Mouse (Mus musculus) MEL (cell line): ENCODE data around the gene Filip1l. TPM values are rescaled to one million over a fixed set of nuclear protein-coding genes. Genes with fewer than 3 reads are reported as not detected.

Experiments
- DNase-seq: peaks from one replicate; pipeline ENCODE4 v3.0.0; 2011; ENCODE audit warnings: low read depth, low spot score
- H3K27ac ChIP-seq: 2 replicates; pipeline ENCODE4 v1.5.1; 2012; ENCODE audit warnings: low read depth, mild to moderate bottlenecking, control low read depth, low read length, moderate library complexity; ENCODE audit not compliant: control insufficient read depth
- H3K27me3 ChIP-seq, 2 experiments: fragments of 150-350 bp in 1 of 2; sonication (generic) in 1 of 2; 2 replicates each; pipeline ENCODE4 v1.6.1; 2012; ENCODE audit warnings: low read length in 2 of 2, mild to moderate bottlenecking in 2 of 2, improper control_type of control experiment in 1 of 2, moderate library complexity in 1 of 2; ENCODE audit not compliant: insufficient read depth in 2 of 2, control insufficient read depth in 1 of 2
- H3K36me3 ChIP-seq, 2 experiments: 2 replicates each; pipeline ENCODE4 v1.6.1; 2012 to 2014; ENCODE audit warnings: low read length in 2 of 2, improper control_type of control experiment in 1 of 2, inconsistent platforms in 1 of 2, mild to moderate bottlenecking in 1 of 2; ENCODE audit not compliant: insufficient read depth in 2 of 2, control insufficient read depth in 1 of 2
- H3K4me1 ChIP-seq, 2 experiments: fragments of 150-350 bp in 1 of 2; sonication (generic) in 1 of 2; 2 replicates each; pipeline ENCODE4 v1.6.1; 2012; ENCODE audit warnings: low read length in 2 of 2, improper control_type of control experiment in 1 of 2, mild to moderate bottlenecking in 1 of 2; ENCODE audit not compliant: insufficient read depth in 2 of 2, control insufficient read depth in 1 of 2
- H3K4me3 ChIP-seq, 2 experiments: fragments of 150-350 bp in 1 of 2; sonication (generic) in 1 of 2; 2 replicates each; pipeline ENCODE4 v1.5.1; 2012; ENCODE audit warnings: low read depth in 2 of 2, low read length in 2 of 2, mild to moderate bottlenecking in 2 of 2, moderate library complexity in 2 of 2, control low read depth in 1 of 2, improper control_type of control experiment in 1 of 2; ENCODE audit not compliant: control insufficient read depth in 1 of 2, insufficient read depth in 1 of 2
- H3K79me2 ChIP-seq: 2 replicates; pipeline ENCODE4 v1.6.1; 2012; ENCODE audit warnings: mild to moderate bottlenecking, low read length, moderate library complexity; ENCODE audit not compliant: control insufficient read depth, poor library complexity, insufficient read depth
- H3K9ac ChIP-seq: 2 replicates; pipeline ENCODE4 v1.6.1; 2012; ENCODE audit warnings: low read depth, mild to moderate bottlenecking, control low read depth, low read length, moderate library complexity; ENCODE audit not compliant: control insufficient read depth, poor library complexity, severe bottlenecking
- H3K9me3 ChIP-seq: fragments of 150-350 bp; sonication (generic); replicated peaks from 2 replicates; pipeline ENCODE4 v1.6.1; 2012; ENCODE audit warnings: mild to moderate bottlenecking, low read length, improper control_type of control experiment, moderate library complexity; ENCODE audit not compliant: insufficient read depth
- CTCF ChIP-seq, 3 experiments: IDR thresholded peaks in 2 of 3; conservative IDR thresholded peaks in 1 of 3; 2 replicates each; pipeline ENCODE4 v1.5.1; 2011 to 2012; ENCODE audit warnings: low read length in 3 of 3, low read depth in 2 of 3, mild to moderate bottlenecking in 2 of 3, improper control_type of control experiment in 1 of 3, inconsistent platforms in 1 of 3, mixed read lengths in 1 of 3, moderate library complexity in 1 of 3; ENCODE audit not compliant: control insufficient read depth in 1 of 3, insufficient read depth in 1 of 3, poor library complexity in 1 of 3, severe bottlenecking in 1 of 3
- EP300 ChIP-seq, 2 experiments: IDR thresholded peaks; 2 replicates each; pipeline ENCODE4 v1.6.1; 2011; ENCODE audit warnings: improper control_type of control experiment in 2 of 2, low read length in 2 of 2, low read depth in 1 of 2, mild to moderate bottlenecking in 1 of 2
- GABPA ChIP-seq: IDR thresholded peaks from 2 replicates; pipeline ENCODE4 v1.6.1; 2012; ENCODE audit warnings: low read depth, mild to moderate bottlenecking, inconsistent platforms, low read length, improper control_type of control experiment, moderate library complexity
- JUND ChIP-seq: IDR thresholded peaks from 2 replicates; pipeline ENCODE4 v1.6.1; 2011; ENCODE audit warnings: low read depth, mild to moderate bottlenecking, improper control_type of control experiment, low read length
- KAT2A ChIP-seq: conservative IDR thresholded peaks from 2 replicates; pipeline ENCODE4 v1.6.1; 2012; ENCODE audit warnings: low read depth, low read length, improper control_type of control experiment, inconsistent platforms
- MAFK ChIP-seq: IDR thresholded peaks from 2 replicates; pipeline ENCODE4 v1.6.1; 2011; ENCODE audit warnings: low read depth, mild to moderate bottlenecking, low read length, improper control_type of control experiment, borderline replicate concordance
- MEF2A ChIP-seq: IDR thresholded peaks from 2 replicates; pipeline ENCODE4 v1.6.1; 2014; ENCODE audit warnings: low read depth, mild to moderate bottlenecking, inconsistent platforms, low read length, improper control_type of control experiment; ENCODE audit not compliant: poor library complexity, insufficient replicate concordance, severe bottlenecking; ENCODE audit errors: extremely low read depth
- MXI1 ChIP-seq: IDR thresholded peaks from 2 replicates; pipeline ENCODE4 v1.6.1; 2011; ENCODE audit warnings: mild to moderate bottlenecking, low read depth, low read length, improper control_type of control experiment
- MYB ChIP-seq: IDR thresholded peaks from 2 replicates; pipeline ENCODE4 v1.6.1; 2011; ENCODE audit warnings: mild to moderate bottlenecking, low read depth, low read length, improper control_type of control experiment
- NRF1 ChIP-seq: IDR thresholded peaks from 2 replicates; pipeline ENCODE4 v1.6.1; 2014; ENCODE audit warnings: low read depth, mild to moderate bottlenecking, inconsistent platforms, low read length, improper control_type of control experiment, moderate library complexity; ENCODE audit not compliant: poor library complexity, insufficient read depth, severe bottlenecking
- POLR2AphosphoS2 ChIP-seq: IDR thresholded peaks from 2 replicates; pipeline ENCODE4 v1.6.1; 2011; ENCODE audit warnings: low read length, improper control_type of control experiment
- RAD21 ChIP-seq: IDR thresholded peaks from 2 replicates; pipeline ENCODE4 v1.6.1; 2011; ENCODE audit warnings: mild to moderate bottlenecking, low read depth, low read length, improper control_type of control experiment
- USF1 ChIP-seq: IDR thresholded peaks from 2 replicates; pipeline ENCODE4 v1.6.1; 2014; ENCODE audit warnings: low read depth, mild to moderate bottlenecking, inconsistent platforms, low read length, improper control_type of control experiment, moderate library complexity
- USF2 ChIP-seq, 2 experiments: IDR thresholded peaks; 2 replicates each; pipeline ENCODE4 v1.6.1; 2011 to 2012; ENCODE audit warnings: improper control_type of control experiment in 2 of 2, low read length in 2 of 2, borderline replicate concordance in 1 of 2, inconsistent platforms in 1 of 2, low read depth in 1 of 2, mild to moderate bottlenecking in 1 of 2; ENCODE audit not compliant: insufficient read depth in 1 of 2
- ZC3H11A ChIP-seq: IDR thresholded peaks from 2 replicates; pipeline ENCODE4 v1.6.1; 2012; ENCODE audit warnings: low read depth, mild to moderate bottlenecking, inconsistent platforms, low read length, improper control_type of control experiment
- ZKSCAN1 ChIP-seq: IDR thresholded peaks from 2 replicates; pipeline ENCODE4 v1.6.1; 2012; ENCODE audit warnings: low read depth, mild to moderate bottlenecking, inconsistent platforms, low read length, improper control_type of control experiment, moderate library complexity
- ZMIZ1 ChIP-seq: IDR thresholded peaks from 2 replicates; pipeline ENCODE4 v1.6.1; 2012; ENCODE audit warnings: low read depth, mild to moderate bottlenecking, inconsistent platforms, low read length, improper control_type of control experiment, moderate library complexity
- polyA plus RNA-seq, 2 experiments: library from polyadenylated mRNA; stranded (reverse) in 1 of 2; unstranded in 1 of 2; fragments of >175 nt in 1 of 2; fragments of >200 nt in 1 of 2; gene quantifications; 2 replicates each; pipeline versions ENCODE4 v1.2.1 to v1.2.4; 2012; ENCODE audit warnings: low replicate concordance in 2 of 2, low read depth in 1 of 2; ENCODE audit not compliant: insufficient read length in 2 of 2, insufficient read depth in 1 of 2, missing spikeins in 1 of 2
- total RNA-seq: library from RNA; depleted of rRNA; stranded (reverse); fragments of 300-350 nt; gene quantifications from 2 replicates; pipeline ENCODE4 v1.2.3, GENCODE M21; 2012

The Filip1l gene
- total and polyA plus RNA-seq, 3 experiments = 0.27 to 1.8 TPM; not detected in 1

DNA sequence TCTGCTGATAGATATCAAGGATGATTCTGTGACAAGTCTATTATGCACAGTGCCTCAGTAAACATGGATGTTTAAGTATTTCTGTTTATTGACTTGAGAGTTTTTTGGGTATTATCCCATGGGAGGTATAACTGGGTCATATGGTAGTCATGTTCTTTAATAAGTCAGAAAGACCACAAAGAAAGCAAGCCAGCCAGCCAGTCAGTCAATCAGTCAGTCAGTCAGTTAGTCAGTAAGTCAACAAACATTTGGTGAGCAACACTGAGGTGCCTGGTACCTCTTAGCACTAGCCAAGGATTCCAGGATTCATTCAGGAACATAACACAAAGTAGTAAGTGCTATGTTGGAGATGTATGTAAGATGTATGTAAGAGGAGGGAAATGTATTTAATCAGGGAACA, 135.8 kb downstream of the Filip1l start:
- H3K27ac ChIP-seq = no peak overlapping the region
- TF ChIP-seq GABPA (no peak), ZKSCAN1 (no peak), JUND (no peak), POLR2AphosphoS2 (no peak), NRF1 (no peak), EP300 (IDR thresholded peaks at IDR 0.05; ENCODE audit: low read depth in 1 of 2, low read length in 2 of 2) (no peak), MAFK (no peak)
- H3K27me3 ChIP-seq = no peaks in the 10 kb centered on the region

DNA sequence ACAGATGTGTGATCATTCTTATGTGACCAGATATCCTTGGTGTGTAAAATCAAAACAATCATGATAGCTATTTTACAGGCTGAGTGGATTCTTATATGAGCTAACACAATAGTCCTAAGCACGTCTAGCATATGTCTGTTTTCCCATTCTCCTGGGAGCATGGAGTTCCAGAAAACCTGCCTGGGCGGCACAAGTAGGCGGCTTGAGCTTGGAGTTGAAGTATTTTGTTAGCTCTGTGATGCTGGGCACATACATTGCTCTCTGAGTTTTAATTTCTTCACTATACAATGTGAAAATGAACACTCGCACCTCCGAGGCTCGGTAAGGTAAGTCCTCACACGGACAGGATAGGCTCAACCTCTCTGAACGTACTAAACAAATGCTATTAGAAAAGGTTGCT, 137.8 kb downstream of the Filip1l start:
- H3K9me3 ChIP-seq = no peaks in the 10 kb centered on the region
- no peak for DNase-seq
- H3K36me3 ChIP-seq = peaks cover 0 to 20% of the 10 kb centered on the region in 2 experiments; a peak in 3 of 4 replicates
- no peak overlapping the region for H3K9ac ChIP-seq
- TF ChIP-seq NRF1 (no peak), USF2 (IDR thresholded peaks at IDR 0.05; ENCODE audit: borderline replicate concordance in 1 of 2, insufficient read depth in 1 of 2, low read depth in 1 of 2, low read length in 2 of 2) (no peak), GABPA (no peak), CTCF (IDR thresholded peaks at IDR 0.05 in 2 of 3, conservative IDR thresholded peaks at IDR 0.05 in 1 of 3; ENCODE audit: control insufficient read depth in 1 of 3, insufficient read depth in 1 of 3, low read depth in 2 of 3, low read length in 3 of 3, poor library complexity in 1 of 3, severe bottlenecking in 1 of 3) (no peak), MXI1 (no peak), MYB (no peak), ZC3H11A (no peak), KAT2A (no peak), USF1 (no peak), MEF2A (no peak), RAD21 (no peak), ZMIZ1 (no peak)
- H3K27me3 ChIP-seq = no peaks in the 10 kb centered on the region
- H3K4me1 ChIP-seq = peaks cover 9 to 12% of the 10 kb centered on the region in 2 experiments
- H3K27ac ChIP-seq = no peak overlapping the region
- no peaks in the 10 kb centered on the region for H3K79me2 ChIP-seq
- H3K4me3 ChIP-seq = no peak overlapping the region

More for the DNA sequence above, 135.8 kb downstream of the Filip1l start:
- Histone ChIP-seq H3K4me3 (no peak overlapping the region), H3K4me1 (peaks cover 14 to 23% of the 10 kb centered on the region in 2 experiments), H3K9ac (no peak overlapping the region), H3K9me3 (no peaks in the 10 kb centered on the region), H3K36me3 (peaks cover 0 to 20% of the 10 kb centered on the region in 2 experiments; a peak in 3 of 4 replicates), H3K79me2 (peaks cover 2% of the 10 kb centered on the region; the same call in 1 of the 2 replicates)
- DNase-seq = no peak
